Mouse (Mus musculus): ENCODE measurements around the gene Zgrf1. TPM values are rescaled to one million over a fixed set of nuclear protein-coding genes. Genes with fewer than 3 reads are reported as not detected.

Gene Zgrf1
- polyA plus RNA-seq, 1 experiment from 2014 or later: 12.6 TPM

DNA sequence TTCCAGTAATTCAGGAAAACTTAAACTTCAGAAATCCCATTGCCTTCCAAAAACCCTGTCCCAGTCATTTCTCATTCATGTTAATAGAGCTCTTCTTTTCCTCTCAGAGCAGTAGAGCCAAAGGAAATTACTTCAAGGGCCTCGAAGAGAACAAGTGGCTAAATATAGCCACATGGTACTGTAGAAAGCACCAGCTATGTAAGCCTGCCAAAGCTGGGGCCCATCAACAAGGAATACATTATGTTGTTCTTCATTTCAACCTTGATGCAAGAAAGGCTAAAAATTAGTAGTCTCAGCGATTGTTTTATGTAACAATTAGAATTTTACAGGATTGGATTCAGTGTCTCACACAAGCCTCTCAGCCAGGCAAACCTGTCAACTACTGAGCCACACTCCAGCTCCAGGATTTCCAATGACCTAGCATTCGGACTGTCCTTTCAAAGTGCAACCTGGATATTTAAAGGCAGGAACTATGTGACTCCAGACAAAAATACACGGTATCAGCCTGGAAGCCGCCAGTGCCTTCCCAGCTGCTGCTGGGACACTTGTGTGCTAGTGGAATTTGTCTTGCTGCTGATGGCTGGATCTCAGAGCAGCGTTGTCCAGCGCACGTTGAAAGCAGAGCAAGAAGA lies 28.0 kb upstream of the Zgrf1 start:
- no peaks in the 10 kb centered on the region for H3K27me3 ChIP-seq (ENCODE audit: control insufficient read depth, insufficient read depth, low read length)
- no peak overlapping the region for H3K4me2 ChIP-seq (replicated peaks; ENCODE audit: low read depth, low read length)
- WGBS: 86% methylated on average over 8 of the region's 8 CpGs
- no peaks in the 10 kb centered on the region for H3K4me1 ChIP-seq (replicated peaks; ENCODE audit: control insufficient read depth, insufficient read depth, low read length)
- DNase-seq (ENCODE audit: low spot score): no peak
- no peak overlapping the region for H3K9ac ChIP-seq (ENCODE audit: low read depth, low read length)
- H3K4me3 ChIP-seq (ENCODE audit: low read depth, low read length): no peak overlapping the region
- H3K36me3 ChIP-seq (ENCODE audit: control insufficient read depth, insufficient read depth, low read length): no peaks in the 10 kb centered on the region
- H3K9me3 ChIP-seq (ENCODE audit: control insufficient read depth, low read length): no peaks in the 10 kb centered on the region
- no peak for ATAC-seq (ENCODE audit: low FRiP score)
- no peak overlapping the region for H3K27ac ChIP-seq (ENCODE audit: low read depth, low read length)

DNA sequence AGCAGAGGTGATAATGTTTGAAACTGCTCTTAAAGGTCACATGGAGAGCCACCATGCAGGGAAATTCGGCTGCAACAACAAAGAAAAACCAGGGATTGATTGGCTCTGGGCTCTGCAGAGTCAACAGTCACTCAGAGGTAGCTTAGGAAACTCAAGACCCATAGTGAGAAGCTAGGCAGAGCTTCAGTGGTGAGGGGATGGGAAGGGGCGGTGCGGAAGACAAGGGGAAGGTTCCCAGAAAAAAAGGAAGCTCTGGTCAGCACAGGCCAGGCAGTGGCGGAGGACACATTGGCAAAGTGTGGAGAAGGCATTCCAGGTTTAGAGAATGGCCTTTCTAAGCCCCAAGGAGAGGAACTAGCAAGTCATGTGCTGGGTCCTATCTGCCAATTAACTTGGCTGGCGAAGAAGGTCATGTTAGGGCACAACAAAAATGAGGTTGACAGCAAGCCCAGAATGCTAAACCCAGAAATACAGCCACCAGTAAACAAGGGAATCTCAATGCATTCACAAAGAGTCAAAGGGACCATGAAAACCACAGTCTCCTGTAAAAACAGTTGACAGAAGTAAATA lies 25.7 kb upstream of the Zgrf1 start:
- Histone ChIP-seq H3K4me2 (replicated peaks; ENCODE audit: low read depth, low read length) (no peak overlapping the region), H3K4me3 (ENCODE audit: low read depth, low read length) (no peak overlapping the region), H3K9me3 (ENCODE audit: control insufficient read depth, low read length) (no peaks in the 10 kb centered on the region), H3K27me3 (ENCODE audit: control insufficient read depth, insufficient read depth, low read length) (no peaks in the 10 kb centered on the region), H3K27ac (ENCODE audit: low read depth, low read length) (no peak overlapping the region), H3K9ac (ENCODE audit: low read depth, low read length) (no peak overlapping the region), H3K36me3 (ENCODE audit: control insufficient read depth, insufficient read depth, low read length) (no peaks in the 10 kb centered on the region), H3K4me1 (replicated peaks; ENCODE audit: control insufficient read depth, insufficient read depth, low read length) (no peaks in the 10 kb centered on the region)
- DNase-seq (ENCODE audit: low spot score): no peak
- 68% methylated on average over 5 of the region's 5 CpGs for WGBS
- no peak for ATAC-seq (ENCODE audit: low FRiP score)

- WGBS: 94% methylated on average over 3 of the region's 3 CpGs
- Histone ChIP-seq H3K9ac (ENCODE audit: low read depth, low read length) (no peak overlapping the region), H3K4me2 (replicated peaks; ENCODE audit: low read depth, low read length) (no peak overlapping the region)
Observed at GRCm38 (mm10) chr3:127529210-127529609, 24.1 kb upstream of the Zgrf1 start.

GRCm38 (mm10) chr3:127529824-127530223 lies 23.5 kb upstream of the Zgrf1 start:
- H3K4me3 ChIP-seq (ENCODE audit: low read depth, low read length): no peak overlapping the region
- no peaks in the 10 kb centered on the region for H3K4me1 ChIP-seq (replicated peaks; ENCODE audit: control insufficient read depth, insufficient read depth, low read length)
- no peaks in the 10 kb centered on the region for H3K27me3 ChIP-seq (ENCODE audit: control insufficient read depth, insufficient read depth, low read length)
- no peak overlapping the region for H3K27ac ChIP-seq (ENCODE audit: low read depth, low read length)
- no peaks in the 10 kb centered on the region for H3K9me3 ChIP-seq (ENCODE audit: control insufficient read depth, low read length)
- DNase-seq (ENCODE audit: low spot score) (no peak), ATAC-seq (ENCODE audit: low FRiP score) (no peak)
- H3K9ac ChIP-seq (ENCODE audit: low read depth, low read length): no peak overlapping the region
- H3K36me3 ChIP-seq (ENCODE audit: control insufficient read depth, insufficient read depth, low read length): no peaks in the 10 kb centered on the region
- H3K4me2 ChIP-seq (replicated peaks; ENCODE audit: low read depth, low read length): no peak overlapping the region
- WGBS: 71% methylated on average over 4 of the region's 4 CpGs

More at GRCm38 (mm10) chr3:127529210-127529609, 24.1 kb upstream of the Zgrf1 start:
- Histone ChIP-seq H3K4me1 (replicated peaks; ENCODE audit: control insufficient read depth, insufficient read depth, low read length) (no peaks in the 10 kb centered on the region), H3K27ac (ENCODE audit: low read depth, low read length) (no peak overlapping the region), H3K27me3 (ENCODE audit: control insufficient read depth, insufficient read depth, low read length) (no peaks in the 10 kb centered on the region), H3K36me3 (ENCODE audit: control insufficient read depth, insufficient read depth, low read length) (no peaks in the 10 kb centered on the region), H3K9me3 (ENCODE audit: control insufficient read depth, low read length) (no peaks in the 10 kb centered on the region), H3K4me3 (ENCODE audit: low read depth, low read length) (no peak overlapping the region)
- DNase-seq (ENCODE audit: low spot score) (no peak), ATAC-seq (ENCODE audit: low FRiP score) (no peak)

DNA sequence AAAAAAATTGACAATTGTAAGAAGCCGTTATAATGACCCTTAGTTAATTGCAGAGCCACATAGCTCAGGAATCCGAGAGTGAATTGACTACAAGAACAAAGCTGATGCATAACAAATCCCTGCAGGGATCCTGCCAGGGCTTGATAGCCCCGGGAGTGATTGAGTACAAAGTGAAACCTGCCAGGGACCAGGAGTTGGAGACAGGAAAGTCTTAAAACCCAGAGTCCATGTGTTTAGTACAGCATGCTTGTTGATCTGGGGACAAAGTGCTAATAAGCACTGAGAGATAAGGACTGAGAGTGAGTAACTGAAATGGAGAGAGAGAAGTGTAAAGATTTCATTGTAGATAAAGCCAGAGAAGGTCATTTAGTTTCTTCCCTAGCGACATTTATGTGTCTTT lies 23.0 kb upstream of the Zgrf1 start:
- DNase-seq (ENCODE audit: low spot score): no peak
- no peak overlapping the region for H3K4me3 ChIP-seq (ENCODE audit: low read depth, low read length)
- no peak overlapping the region for H3K4me2 ChIP-seq (replicated peaks; ENCODE audit: low read depth, low read length)
- no peak overlapping the region for H3K27ac ChIP-seq (ENCODE audit: low read depth, low read length)
- no peaks in the 10 kb centered on the region for H3K36me3 ChIP-seq (ENCODE audit: control insufficient read depth, insufficient read depth, low read length)
- no peaks in the 10 kb centered on the region for H3K4me1 ChIP-seq (replicated peaks; ENCODE audit: control insufficient read depth, insufficient read depth, low read length)
- no peak for ATAC-seq (ENCODE audit: low FRiP score)
- no peaks in the 10 kb centered on the region for H3K27me3 ChIP-seq (ENCODE audit: control insufficient read depth, insufficient read depth, low read length)
- H3K9me3 ChIP-seq (ENCODE audit: control insufficient read depth, low read length): no peaks in the 10 kb centered on the region
- H3K9ac ChIP-seq (ENCODE audit: low read depth, low read length): no peak overlapping the region
- WGBS: 6% methylated on average over 4 of the region's 4 CpGs

DNA sequence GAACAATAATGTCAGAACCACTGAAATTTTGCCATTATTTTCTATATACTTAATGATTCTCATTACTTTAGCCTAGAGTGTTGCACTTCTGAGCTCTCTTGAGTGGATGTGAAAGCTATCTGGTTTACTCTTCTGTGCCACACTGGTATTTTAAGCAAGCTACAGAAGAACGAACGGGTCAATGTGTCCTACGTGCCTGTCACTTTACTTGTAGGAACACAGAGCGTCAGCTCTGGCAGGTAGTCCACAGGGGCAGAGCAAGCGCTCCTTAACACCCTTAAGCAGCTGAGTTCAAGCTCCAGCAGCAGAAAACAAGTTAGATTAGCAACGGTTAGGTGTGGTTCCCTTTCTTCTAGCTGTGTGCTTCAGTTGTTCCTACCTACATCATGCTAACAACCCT lies 14.1 kb upstream of the Zgrf1 start:
- 78% methylated on average over 6 of the region's 6 CpGs for WGBS
- Histone ChIP-seq H3K27ac (ENCODE audit: low read depth, low read length) (no peak overlapping the region), H3K9ac (ENCODE audit: low read depth, low read length) (no peak overlapping the region), H3K36me3 (ENCODE audit: control insufficient read depth, insufficient read depth, low read length) (no peaks in the 10 kb centered on the region), H3K4me3 (ENCODE audit: low read depth, low read length) (no peak overlapping the region), H3K4me2 (replicated peaks; ENCODE audit: low read depth, low read length) (no peak overlapping the region), H3K27me3 (ENCODE audit: control insufficient read depth, insufficient read depth, low read length) (no peaks in the 10 kb centered on the region), H3K4me1 (replicated peaks; ENCODE audit: control insufficient read depth, insufficient read depth, low read length) (no peaks in the 10 kb centered on the region), H3K9me3 (ENCODE audit: control insufficient read depth, low read length) (no peaks in the 10 kb centered on the region)
- DNase-seq (ENCODE audit: low spot score) (no peak), ATAC-seq (ENCODE audit: low FRiP score) (no peak)

DNA sequence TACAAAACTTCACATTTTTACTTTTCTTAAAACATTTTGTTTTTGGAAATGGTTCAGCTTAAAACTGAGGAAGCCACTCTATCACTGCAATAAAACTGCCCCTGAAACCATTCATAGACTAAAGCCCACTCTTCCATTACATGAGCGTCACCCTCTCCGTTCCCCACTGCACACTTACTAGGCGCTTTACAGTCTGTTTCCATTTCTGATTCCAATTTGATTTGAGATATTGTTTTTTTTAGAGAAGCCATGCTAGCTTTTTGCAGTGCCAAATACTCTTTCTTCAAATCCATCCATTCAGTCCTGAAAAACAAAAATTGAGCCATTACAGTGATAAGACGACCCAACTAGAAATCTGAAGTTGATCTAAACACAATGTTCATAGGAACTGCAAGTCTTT lies 9.3 kb upstream of the Zgrf1 start:
- 76% methylated on average over 4 of the region's 4 CpGs for whole genome bisulfite sequencing
- Histone ChIP-seq H3K9ac (ENCODE audit: low read depth, low read length) (no peak overlapping the region), H3K4me3 (ENCODE audit: low read depth, low read length) (no peak overlapping the region), H3K9me3 (ENCODE audit: control insufficient read depth, low read length) (no peaks in the 10 kb centered on the region), H3K27me3 (ENCODE audit: control insufficient read depth, insufficient read depth, low read length) (no peaks in the 10 kb centered on the region), H3K4me2 (replicated peaks; ENCODE audit: low read depth, low read length) (no peak overlapping the region), H3K36me3 (ENCODE audit: control insufficient read depth, insufficient read depth, low read length) (no peaks in the 10 kb centered on the region), H3K27ac (ENCODE audit: low read depth, low read length) (no peak overlapping the region), H3K4me1 (replicated peaks; ENCODE audit: control insufficient read depth, insufficient read depth, low read length) (no peaks in the 10 kb centered on the region)
- DNase-seq (ENCODE audit: low spot score) (no peak), ATAC-seq (ENCODE audit: low FRiP score) (no peak)

DNA sequence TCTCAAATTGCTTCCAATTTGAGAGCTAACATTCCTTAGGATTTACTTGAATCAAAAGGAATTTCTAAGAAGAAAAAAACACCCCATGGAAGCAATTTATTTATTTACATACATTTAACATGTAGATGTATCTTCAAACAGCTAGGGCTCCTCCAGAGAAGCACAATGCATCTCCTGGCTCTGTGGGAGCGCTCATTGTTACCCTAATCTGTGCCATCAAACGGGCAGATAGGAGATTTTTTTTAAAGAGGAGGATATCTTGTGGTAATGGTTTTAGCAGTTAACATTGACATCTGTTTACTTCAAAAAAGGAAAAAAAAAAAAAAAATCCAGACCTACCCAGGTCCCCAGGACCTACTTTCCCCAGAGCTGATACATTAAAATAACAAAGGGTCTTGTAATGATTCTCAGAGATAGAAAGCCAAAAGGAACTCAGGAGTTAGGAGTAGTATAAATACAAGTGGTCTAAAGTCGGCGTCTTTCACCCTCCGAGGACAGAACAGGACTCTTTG lies 8.6 kb upstream of the Zgrf1 start:
- Histone ChIP-seq H3K27ac (ENCODE audit: low read depth, low read length) (no peak overlapping the region), H3K9me3 (ENCODE audit: control insufficient read depth, low read length) (no peaks in the 10 kb centered on the region), H3K27me3 (ENCODE audit: control insufficient read depth, insufficient read depth, low read length) (no peaks in the 10 kb centered on the region), H3K36me3 (ENCODE audit: control insufficient read depth, insufficient read depth, low read length) (no peaks in the 10 kb centered on the region), H3K4me3 (ENCODE audit: low read depth, low read length) (no peak overlapping the region), H3K9ac (ENCODE audit: low read depth, low read length) (no peak overlapping the region), H3K4me1 (replicated peaks; ENCODE audit: control insufficient read depth, insufficient read depth, low read length) (no peaks in the 10 kb centered on the region), H3K4me2 (replicated peaks; ENCODE audit: low read depth, low read length) (no peak overlapping the region)
- ATAC-seq (ENCODE audit: low FRiP score) (no peak), DNase-seq (ENCODE audit: low spot score) (no peak)
- WGBS: 24% methylated on average over 5 of the region's 5 CpGs

DNA sequence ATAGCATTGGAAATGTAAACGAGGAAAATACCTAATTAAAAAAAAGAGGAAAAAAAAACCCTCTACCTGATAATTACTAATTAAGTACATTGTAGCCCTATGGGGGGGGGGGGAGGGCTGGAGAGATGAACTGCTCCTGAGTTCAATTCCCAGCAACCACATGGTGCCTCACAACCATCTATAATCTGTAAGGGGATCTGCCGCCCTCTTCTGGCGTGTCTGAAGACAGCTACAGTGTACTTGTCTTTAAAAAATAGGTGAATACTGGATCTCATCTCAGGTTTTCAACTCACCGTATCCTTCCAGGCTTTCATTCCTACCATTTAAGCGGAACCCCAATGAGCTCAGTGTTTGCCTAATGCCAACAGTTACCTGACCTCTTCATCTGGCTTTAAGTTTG lies 5.4 kb upstream of the Zgrf1 start:
- WGBS: 38% methylated on average over 4 of the region's 5 CpGs
- no peak for ATAC-seq (ENCODE audit: low FRiP score)
- Histone ChIP-seq H3K36me3 (ENCODE audit: control insufficient read depth, insufficient read depth, low read length) (no peaks in the 10 kb centered on the region), H3K9ac (ENCODE audit: low read depth, low read length) (no peak overlapping the region), H3K27me3 (ENCODE audit: control insufficient read depth, insufficient read depth, low read length) (no peaks in the 10 kb centered on the region), H3K4me2 (replicated peaks; ENCODE audit: low read depth, low read length) (no peak overlapping the region), H3K4me1 (replicated peaks; ENCODE audit: control insufficient read depth, insufficient read depth, low read length) (no peaks in the 10 kb centered on the region), H3K4me3 (ENCODE audit: low read depth, low read length) (no peak overlapping the region), H3K9me3 (ENCODE audit: control insufficient read depth, low read length) (no peaks in the 10 kb centered on the region), H3K27ac (ENCODE audit: low read depth, low read length) (no peak overlapping the region)
- peak; percentile 45 for DNase-seq (ENCODE audit: low spot score)

Data from hindbrain, embryonic 11.5 days (tissue).